Mouse (Mus musculus) bone marrow macrophage, adult 2 months (primary cell): ENCODE results near the gene Rnpep.

Experiments
- CTCF ChIP-seq: IDR thresholded peaks from 2 replicates; pipeline ENCODE4 v1.5.1; 2012; ENCODE audit warnings: low read depth, mild to moderate bottlenecking, low read length, moderate library complexity
- POLR2A ChIP-seq: IDR thresholded peaks from 2 replicates; pipeline ENCODE4 v1.6.1; 2012; ENCODE audit warnings: mild to moderate bottlenecking, low read depth, low read length, borderline replicate concordance

DNA sequence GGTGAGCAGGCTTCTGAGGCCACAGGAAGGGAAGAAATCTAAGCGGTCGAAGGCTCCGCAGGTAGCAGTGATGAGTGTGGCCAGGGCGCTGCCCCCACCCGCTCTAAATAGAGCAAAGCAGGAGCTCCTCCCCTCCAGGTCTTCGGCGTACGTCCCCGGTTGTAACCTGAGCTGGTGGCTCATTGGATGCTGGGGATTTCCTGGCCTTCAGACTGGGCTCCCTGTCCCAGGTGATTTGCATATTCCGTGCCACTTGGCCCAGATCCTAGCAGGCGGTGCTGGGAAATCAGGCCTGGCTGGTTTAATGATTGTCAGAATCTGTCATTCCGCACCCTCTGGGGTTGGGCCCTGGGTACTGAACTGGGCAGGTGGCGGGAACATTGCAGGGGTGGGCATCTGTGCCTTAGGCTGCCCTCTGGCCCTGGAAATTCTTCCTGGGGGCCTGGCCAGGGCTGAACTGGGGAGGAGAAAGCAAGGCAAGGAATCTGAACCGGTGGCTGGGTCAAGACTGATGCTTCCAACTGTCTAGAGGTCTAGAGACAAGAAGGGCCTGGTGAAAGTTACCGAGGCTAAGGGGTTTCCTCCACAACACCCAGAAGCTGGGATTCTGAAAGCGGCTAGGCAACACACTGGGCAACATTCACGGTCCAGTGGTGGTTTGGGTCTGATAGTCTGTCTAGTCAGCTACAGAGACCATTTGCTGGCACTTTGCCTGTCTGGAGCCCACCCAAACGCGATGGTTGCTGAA lies 25.3 kb downstream of the Rnpep start, which contains the start of gene Elf3:
- TF ChIP-seq POLR2A = no peak
- TF ChIP-seq CTCF = no peak
